Mouse (Mus musculus) limb, embryonic 14.5 days (tissue): ENCODE measurements around the gene Oaf. TPM values are rescaled to one million over a fixed set of nuclear protein-coding genes. Genes with fewer than 3 reads are reported as not detected.

Experiments
- ATAC-seq: fragments of 200-750 bp; cut with Nextera tagmentation; 2 replicates; pipeline ENCODE4 v1.8.0; 2017; ENCODE audit warnings: low read depth, moderate number of reproducible peaks, moderate TSS enrichment; ENCODE audit not compliant: low FRiP score
- DNase-seq: peaks from one replicate; pipeline ENCODE4 v3.0.0-alpha.2; 2015; ENCODE audit warnings: low spot score
- H3K27ac ChIP-seq: fragments of 300-500 bp; sonication (generic); replicated peaks from 2 replicates; pipeline ENCODE4 v1.5.1; 2014; ENCODE audit warnings: low read depth, mild to moderate bottlenecking, low read length, moderate library complexity, mixed read lengths
- H3K27me3 ChIP-seq: fragments of 300-500 bp; sonication (generic); 2 replicates; pipeline ENCODE4 v1.6.1; 2014; ENCODE audit warnings: low read length, mixed read lengths; ENCODE audit not compliant: control insufficient read depth, insufficient read depth
- H3K36me3 ChIP-seq: fragments of 300-500 bp; sonication (generic); 2 replicates; pipeline ENCODE4 v1.6.1; 2014; ENCODE audit warnings: mild to moderate bottlenecking, low read length, moderate library complexity, mixed read lengths; ENCODE audit not compliant: control insufficient read depth, insufficient read depth
- H3K4me1 ChIP-seq: fragments of 300-500 bp; sonication (generic); 2 replicates; pipeline ENCODE4 v1.6.1; 2014; ENCODE audit warnings: antibody characterized with exemption, low read length, mixed read lengths; ENCODE audit not compliant: control insufficient read depth, insufficient read depth
- H3K4me2 ChIP-seq: fragments of 300-500 bp; sonication (generic); replicated peaks from 2 replicates; pipeline ENCODE4 v1.6.1; 2014; ENCODE audit warnings: low read depth, mild to moderate bottlenecking, low read length, moderate library complexity; ENCODE audit not compliant: severe bottlenecking
- H3K4me3 ChIP-seq: fragments of 300-500 bp; sonication (generic); replicated peaks from 2 replicates; pipeline ENCODE4 v1.5.1; 2014; ENCODE audit warnings: low read length
- H3K9ac ChIP-seq: fragments of 300-500 bp; sonication (generic); 2 replicates; pipeline ENCODE4 v1.6.1; 2014; ENCODE audit warnings: mild to moderate bottlenecking, low read depth, low read length, moderate library complexity; ENCODE audit not compliant: severe bottlenecking
- H3K9me3 ChIP-seq: fragments of 300-500 bp; sonication (generic); 2 replicates; pipeline ENCODE4 v1.6.1; 2016; ENCODE audit warnings: low read length; ENCODE audit not compliant: control insufficient read depth
- POLR2A ChIP-seq: fragments of 200-500 bp; IDR thresholded peaks from 2 replicates; pipeline ENCODE4 v1.8.0; 2012; ENCODE audit warnings: inconsistent platforms, mild to moderate bottlenecking, moderate library complexity, borderline replicate concordance; ENCODE audit not compliant: insufficient read depth, insufficient read length; ENCODE audit errors: extremely low read depth
- WGBS: fragments of 180-500 bp; shearing (Covaris S2); extraction: QIAGEN DNeasy Blood & Tissue Kit; methylation state at CpG from one replicate; pipeline ENCODE4 v1.1.7; 2014; 5-methylcytosine and 5-hydroxymethylcytosine counted together
- polyA plus RNA-seq, 2 experiments: library from polyadenylated mRNA; depleted of rRNA in 1 of 2; stranded (reverse) in 1 of 2; unstranded in 1 of 2; fragments of >200 nt; fragmentation: Nextera tagmentation in 1 of 2; extraction: Ambion mirVana in 1 of 2; gene quantifications; 2 replicates each; pipeline versions ENCODE4 v1.2.1 to v1.2.3; 2012 to 2014

The Oaf gene
- polyA plus RNA-seq, 2 experiments: 145 to 154 TPM

DNA sequence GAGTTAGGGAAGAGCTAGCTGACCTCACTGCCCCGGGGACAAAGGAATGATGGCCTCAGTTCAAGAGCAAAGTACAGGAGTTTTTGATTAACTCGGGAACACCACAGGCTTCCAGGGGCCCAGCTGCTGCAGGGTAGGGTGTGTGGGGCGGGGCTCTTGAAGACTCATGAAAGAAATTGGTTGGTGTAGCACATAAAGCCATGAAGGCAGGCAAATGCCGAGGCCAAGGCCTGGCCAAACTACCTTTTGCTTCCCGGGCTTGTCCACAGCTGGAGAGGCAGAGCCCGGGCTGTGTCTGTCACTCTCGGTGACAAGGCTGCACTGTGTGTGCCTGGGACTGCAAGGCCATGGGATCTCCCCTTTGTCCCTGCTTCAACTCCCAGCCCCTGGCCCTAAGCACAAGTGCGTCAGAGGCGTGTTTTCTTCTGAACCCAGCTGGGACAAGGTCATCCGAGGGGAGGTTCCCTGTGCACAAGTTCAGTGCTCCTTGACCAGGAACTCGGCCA lies 24.3 kb upstream of the Oaf start:
- Histone ChIP-seq H3K27me3 (no peaks in the 10 kb centered on the region), H3K9ac (no peak overlapping the region), H3K4me3 (no peak overlapping the region), H3K4me2 (no peak overlapping the region), H3K36me3 (no peaks in the 10 kb centered on the region), H3K9me3 (no peaks in the 10 kb centered on the region), H3K27ac (peak overlapping the region; percentile 87), H3K4me1 (peaks cover 55% of the 10 kb centered on the region)
- ATAC-seq (0 out of 2 replicates have a peak, but pooled peaks have one; percentile 36), DNase-seq (peak; percentile 44)
- TF ChIP-seq POLR2A: no peak
- WGBS: 15% methylated on average over 11 of the region's 11 CpGs

DNA sequence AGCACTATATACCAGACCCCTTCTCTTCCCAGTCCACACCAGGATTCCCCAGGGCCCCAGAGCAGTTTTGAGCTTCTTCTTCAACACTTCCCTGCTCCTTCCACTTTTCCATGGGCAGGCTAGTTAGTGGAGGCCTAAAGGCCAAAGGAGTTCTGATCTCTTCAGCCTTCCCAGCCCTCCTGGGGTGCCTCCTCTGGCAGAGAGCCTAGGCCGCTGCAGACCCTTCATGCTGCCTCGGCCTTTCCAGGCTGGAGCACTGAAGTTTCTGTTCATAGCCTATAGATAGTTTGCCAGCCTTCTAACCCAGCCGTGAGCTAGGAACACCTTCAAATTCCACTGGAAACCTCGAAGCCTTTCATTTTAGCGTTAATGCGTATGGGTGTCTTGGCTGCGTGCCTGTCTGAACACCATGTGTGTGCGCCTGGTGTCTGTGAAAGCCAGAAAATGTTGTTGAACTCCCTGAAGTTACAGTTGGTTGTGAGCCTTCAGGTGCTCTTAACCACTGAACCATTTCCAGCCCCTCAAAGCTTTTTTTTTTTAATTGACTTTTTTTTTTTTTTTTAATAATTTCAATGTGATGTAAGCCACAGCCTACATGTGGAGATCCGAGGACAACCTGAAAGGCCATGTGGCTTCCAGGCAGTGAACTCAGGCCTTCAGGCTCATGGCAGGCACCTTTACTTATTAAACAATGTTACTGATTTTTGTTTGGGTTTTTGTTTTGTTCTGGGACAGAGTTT lies 23.3 kb upstream of the Oaf start:
- Histone ChIP-seq H3K9me3 (no peaks in the 10 kb centered on the region), H3K4me1 (peaks cover 55% of the 10 kb centered on the region), H3K9ac (no peak overlapping the region), H3K27ac (peak overlapping the region; percentile 87), H3K36me3 (no peaks in the 10 kb centered on the region), H3K4me3 (no peak overlapping the region), H3K4me2 (no peak overlapping the region), H3K27me3 (no peaks in the 10 kb centered on the region)
- TF ChIP-seq POLR2A: no peak
- DNase-seq (peak; percentile 76), ATAC-seq (peak; percentile 36)
- WGBS: 19% methylated on average over 9 of the region's 9 CpGs

DNA sequence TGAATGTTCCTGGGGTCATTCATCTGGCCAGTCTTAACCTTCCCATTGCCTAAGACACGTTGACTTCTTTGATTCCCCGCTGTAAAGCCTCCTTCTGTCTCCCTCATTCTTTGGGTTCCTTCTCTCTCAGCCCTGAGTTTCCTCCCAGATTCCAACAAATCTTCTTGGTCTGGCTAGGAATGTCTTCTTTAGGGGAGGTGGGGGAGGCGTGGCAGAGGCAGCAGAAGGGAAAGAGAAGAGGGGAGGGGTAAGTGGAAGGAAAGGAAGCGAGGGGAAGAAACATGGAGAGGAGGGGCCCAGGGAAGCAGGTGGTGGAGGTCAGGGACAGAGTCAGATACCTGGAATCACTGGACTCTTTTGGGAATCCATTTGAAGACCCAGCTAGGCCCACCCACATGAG lies 22.7 kb upstream of the Oaf start:
- no peaks in the 10 kb centered on the region for H3K36me3 ChIP-seq
- peak overlapping the region; percentile 4; the same call in 1 of the 2 replicates for H3K4me2 ChIP-seq
- peak overlapping the region; percentile 87 for H3K27ac ChIP-seq
- no peak overlapping the region for H3K4me3 ChIP-seq
- H3K9me3 ChIP-seq: no peaks in the 10 kb centered on the region
- no peaks in the 10 kb centered on the region for H3K27me3 ChIP-seq
- H3K4me1 ChIP-seq: peaks cover 55% of the 10 kb centered on the region
- no peak for DNase-seq
- ATAC-seq: peak; percentile 24
- 35% methylated on average over 4 of the region's 4 CpGs for WGBS
- TF ChIP-seq POLR2A: no peak
- H3K9ac ChIP-seq: no peak overlapping the region

DNA sequence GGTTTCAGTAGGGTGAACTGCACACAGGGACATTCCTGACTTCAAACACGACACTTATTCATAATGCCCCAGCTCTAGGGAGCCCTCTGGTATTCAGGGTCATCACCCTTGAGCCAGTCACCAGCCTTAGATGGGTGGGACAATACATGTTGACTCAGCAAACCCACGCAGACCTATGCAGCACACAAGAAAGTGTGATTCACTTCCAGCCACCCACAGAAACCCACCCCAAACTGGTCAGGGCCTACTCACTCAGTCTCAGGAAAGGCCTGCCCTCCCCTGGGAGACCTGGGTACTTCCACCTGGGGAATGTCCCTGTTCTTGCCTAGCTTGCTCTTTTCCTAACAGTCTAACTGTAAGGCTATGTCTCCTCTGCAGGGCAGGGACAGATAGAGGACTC lies 22.2 kb upstream of the Oaf start:
- H3K4me3 ChIP-seq: no peak overlapping the region
- no peak for ATAC-seq
- peak overlapping the region; percentile 4; the same call in 1 of the 2 replicates for H3K4me2 ChIP-seq
- no peaks in the 10 kb centered on the region for H3K36me3 ChIP-seq
- TF ChIP-seq POLR2A: no peak
- H3K9me3 ChIP-seq: no peaks in the 10 kb centered on the region
- H3K27me3 ChIP-seq: no peaks in the 10 kb centered on the region
- H3K4me1 ChIP-seq: peaks cover 55% of the 10 kb centered on the region
- 17% methylated on average over 2 of the region's 2 CpGs for WGBS
- DNase-seq: no peak
- peak overlapping the region; percentile 87 for H3K27ac ChIP-seq
- no peak overlapping the region for H3K9ac ChIP-seq

DNA sequence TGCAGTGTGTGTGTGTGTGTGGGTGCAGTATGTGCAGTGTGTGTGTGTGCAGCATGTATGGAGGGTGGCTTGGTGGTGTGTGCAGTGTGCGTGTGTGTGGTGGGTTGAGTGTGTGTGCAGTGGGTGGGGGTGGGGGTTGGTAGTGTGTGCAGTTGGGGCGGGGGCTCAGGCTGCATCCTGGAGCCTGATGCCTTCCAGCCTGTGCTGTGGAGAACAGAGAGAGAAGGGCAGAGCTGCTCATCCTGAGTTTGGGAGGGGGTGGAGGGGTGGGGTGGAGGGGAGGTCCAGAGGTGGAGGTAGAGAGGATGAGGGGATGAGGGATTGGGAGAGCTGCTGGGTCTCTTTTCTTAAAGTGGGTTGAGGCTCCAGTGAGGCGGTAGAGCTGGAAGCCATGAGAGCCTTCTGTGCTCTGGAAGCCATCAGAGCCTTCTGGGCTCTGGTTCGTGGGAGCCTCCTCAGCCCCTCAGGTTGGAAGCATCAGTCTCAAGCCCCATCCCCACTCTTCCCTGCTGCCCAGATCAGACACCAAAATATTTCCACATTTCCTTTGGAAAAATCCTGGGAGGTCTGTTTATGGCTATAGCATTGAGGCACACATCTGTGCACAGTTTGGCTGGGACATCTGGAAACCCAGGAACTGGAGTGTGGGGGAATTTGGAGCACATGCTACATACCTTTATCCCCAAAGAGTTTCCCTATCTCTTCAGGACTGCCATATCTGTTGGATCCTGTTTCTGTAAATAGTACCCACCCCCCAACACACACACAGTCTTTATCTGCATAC lies 21.6 kb upstream of the Oaf start:
- no peaks in the 10 kb centered on the region for H3K9me3 ChIP-seq
- no peak overlapping the region for H3K4me3 ChIP-seq
- H3K9ac ChIP-seq: peak overlapping the region; percentile 25; the same call in 1 of the 2 replicates
- H3K27me3 ChIP-seq: no peaks in the 10 kb centered on the region
- DNase-seq (peak; percentile 87), ATAC-seq (peak; percentile 74)
- H3K36me3 ChIP-seq: no peaks in the 10 kb centered on the region
- H3K27ac ChIP-seq: peak overlapping the region; percentile 87
- TF ChIP-seq POLR2A: no peak
- WGBS: 25% methylated on average over 3 of the region's 4 CpGs
- H3K4me2 ChIP-seq: peak overlapping the region; percentile 28; the same call in 1 of the 2 replicates
- H3K4me1 ChIP-seq: peaks cover 56% of the 10 kb centered on the region
